Mouse (Mus musculus): ENCODE results near the gene Tom1l2. TPM values are rescaled to one million over a fixed set of nuclear protein-coding genes. Genes with fewer than 3 reads are reported as not detected.
A peak's percentile ranks its signal among the peaks of the same experiment; 100 is the strongest.

The Tom1l2 gene
- total and polyA plus RNA-seq, 2 experiments from 2014 or later = 49.4 to 120 TPM

DNA sequence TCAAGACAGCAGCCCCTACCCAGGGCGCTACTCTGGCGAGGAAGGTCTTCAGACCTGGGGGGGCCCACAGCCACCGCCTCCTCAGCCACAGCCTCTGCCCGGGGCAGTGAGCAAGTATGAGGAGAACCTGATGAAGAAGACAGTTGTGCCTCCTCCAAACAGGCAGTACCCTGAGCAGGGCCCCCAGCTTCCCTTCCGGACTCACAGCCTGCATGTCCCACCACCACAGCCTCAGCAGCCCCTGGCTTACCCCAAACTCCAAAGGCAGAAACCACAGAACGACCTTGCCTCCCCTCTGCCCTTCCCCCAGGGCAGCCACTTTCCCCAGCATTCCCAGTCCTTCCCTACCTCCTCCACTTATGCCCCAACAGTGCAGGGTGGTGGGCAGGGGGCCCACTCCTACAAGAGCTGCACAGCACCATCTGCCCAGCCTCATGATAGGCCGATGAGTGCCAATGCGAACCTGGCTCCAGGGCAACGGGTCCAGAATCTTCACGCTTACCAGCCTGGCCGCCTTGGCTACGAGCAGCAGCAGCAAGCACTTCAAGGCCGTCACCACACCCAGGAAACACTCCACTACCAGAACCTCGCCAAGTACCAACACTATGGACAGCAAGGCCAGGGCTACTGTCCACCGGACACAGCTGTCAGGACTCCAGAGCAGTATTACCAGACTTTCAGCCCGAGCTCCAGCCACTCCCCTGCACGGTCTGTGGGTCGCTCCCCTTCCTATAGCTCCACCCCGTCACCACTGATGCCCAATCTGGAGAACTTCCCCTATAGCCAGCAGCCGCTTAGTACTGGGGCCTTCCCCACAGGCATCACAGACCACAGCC is 167.1 kb downstream of the Tom1l2 start:
- H3K4me3 ChIP-seq (ENCODE audit: low read depth, low read length) = no peak overlapping the region
- WGBS = 77% methylated on average over 20 of the region's 20 CpGs
- H3K9ac ChIP-seq (replicated peaks; ENCODE audit: low read length, poor library complexity, severe bottlenecking) = peak overlapping the region; percentile 52
- TF ChIP-seq CTCF (IDR thresholded peaks at IDR 0.05) = no peak
- DNase-seq (ENCODE audit: low spot score) (peak; percentile 85), ATAC-seq (ENCODE audit: low FRiP score) (peak; percentile 17; the same call in 1 of the 2 replicates)
- peaks cover 54% of the 10 kb centered on the region for H3K36me3 ChIP-seq (ENCODE audit: insufficient read depth, low read length)
- no peak overlapping the region for H3K4me2 ChIP-seq (ENCODE audit: low read depth, low read length, poor library complexity, severe bottlenecking)
- H3K9me3 ChIP-seq (ENCODE audit: low read length) = no peaks in the 10 kb centered on the region
- no peaks in the 10 kb centered on the region for H3K27me3 ChIP-seq (ENCODE audit: insufficient read depth, low read length)
- peak overlapping the region; percentile 74 for H3K27ac ChIP-seq (ENCODE audit: low read depth, low read length)
- H3K4me1 ChIP-seq (ENCODE audit: insufficient read depth, low read length) = peaks cover 34% of the 10 kb centered on the region; the same call in 1 of the 2 replicates

DNA sequence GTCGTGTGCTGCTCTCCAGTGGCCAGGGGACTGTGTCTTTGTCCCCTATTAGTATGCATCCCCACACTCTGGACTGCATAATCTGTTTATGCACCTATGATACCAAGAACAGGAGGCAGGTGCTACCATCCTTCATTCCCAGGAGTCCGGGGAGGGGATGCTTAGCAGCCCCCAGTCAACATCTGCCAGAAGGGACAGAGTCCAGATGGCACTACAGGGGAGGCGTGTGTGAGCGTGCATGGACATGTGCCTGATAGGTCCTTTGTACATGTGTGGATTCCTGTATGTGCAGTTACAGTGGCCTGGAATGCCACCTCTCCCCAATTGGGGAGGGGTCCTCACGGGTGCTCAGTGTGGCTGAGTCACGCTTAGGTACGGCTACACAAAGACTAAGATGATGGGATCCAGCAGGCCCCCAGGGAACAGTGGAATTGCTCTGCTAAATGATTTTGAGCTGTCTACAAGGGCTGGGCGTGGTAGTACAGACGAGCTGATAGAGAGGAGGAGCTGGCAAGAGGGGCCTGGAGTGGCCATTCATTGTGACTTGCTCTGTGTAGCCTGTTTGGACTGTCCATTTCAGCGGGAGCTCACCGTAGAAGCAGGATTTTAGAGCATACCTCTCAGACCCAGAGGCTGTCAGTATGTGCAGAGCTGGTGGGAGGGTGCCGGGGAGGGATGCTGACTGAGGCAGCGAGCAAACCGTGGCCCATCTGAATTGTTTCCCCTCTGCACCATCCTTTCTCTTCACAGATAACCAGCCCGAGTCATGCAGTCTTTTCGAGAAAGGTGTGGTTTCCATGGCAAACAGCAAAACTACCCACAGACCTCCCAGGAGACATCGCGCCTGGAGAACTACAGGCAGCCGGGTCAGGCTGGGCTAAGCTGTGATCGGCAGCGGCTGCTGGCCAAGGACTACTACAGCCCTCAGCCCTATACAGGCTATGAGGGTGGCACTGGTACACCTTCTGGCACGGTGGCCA is 168.1 kb downstream of the Tom1l2 start:
- peak overlapping the region; percentile 74 for H3K27ac ChIP-seq (ENCODE audit: low read depth, low read length)
- H3K9ac ChIP-seq (replicated peaks; ENCODE audit: low read length, poor library complexity, severe bottlenecking) = peak overlapping the region; percentile 52
- no peaks in the 10 kb centered on the region for H3K9me3 ChIP-seq (ENCODE audit: low read length)
- peaks cover 46% of the 10 kb centered on the region for H3K36me3 ChIP-seq (ENCODE audit: insufficient read depth, low read length)
- peak overlapping the region; percentile 18; the same call in 1 of the 2 replicates for H3K4me2 ChIP-seq (ENCODE audit: low read depth, low read length, poor library complexity, severe bottlenecking)
- no peaks in the 10 kb centered on the region for H3K27me3 ChIP-seq (ENCODE audit: insufficient read depth, low read length)
- DNase-seq (ENCODE audit: low spot score) = peak; percentile 62
- peaks cover 34% of the 10 kb centered on the region; the same call in 1 of the 2 replicates for H3K4me1 ChIP-seq (ENCODE audit: insufficient read depth, low read length)
- 15% methylated on average over 22 of the region's 22 CpGs for WGBS
- peak; percentile 31; the same call in 1 of the 2 replicates for ATAC-seq (ENCODE audit: low FRiP score)
- H3K4me3 ChIP-seq (ENCODE audit: low read depth, low read length) = no peak overlapping the region
- TF ChIP-seq CTCF (IDR thresholded peaks at IDR 0.05) = no peak

DNA sequence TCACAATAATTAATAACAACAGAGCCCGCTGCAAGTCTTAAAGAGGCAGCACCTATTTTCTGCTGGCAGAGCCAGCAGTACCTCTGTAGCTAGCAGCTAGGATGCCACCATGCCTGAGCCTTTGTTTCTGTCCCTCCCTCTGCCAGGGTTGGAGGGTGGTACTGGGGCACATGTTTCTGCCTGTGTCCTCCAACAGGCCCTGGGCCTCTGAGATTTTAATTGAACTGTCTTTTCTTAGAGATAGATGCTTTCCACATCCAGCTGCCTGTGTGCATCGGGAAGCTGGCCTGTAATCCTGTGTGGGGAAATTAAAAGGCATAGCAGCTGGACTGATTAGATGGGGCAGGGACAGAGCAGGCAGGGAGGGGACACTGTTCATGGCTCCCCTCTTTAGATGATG is 170.0 kb downstream of the Tom1l2 start:
- peak overlapping the region; percentile 62 for H3K27ac ChIP-seq (ENCODE audit: low read depth, low read length)
- H3K4me2 ChIP-seq (ENCODE audit: low read depth, low read length, poor library complexity, severe bottlenecking) = no peak overlapping the region
- WGBS = 27% methylated on average over 2 of the region's 2 CpGs
- no peak for TF ChIP-seq CTCF (IDR thresholded peaks at IDR 0.05)
- H3K9me3 ChIP-seq (ENCODE audit: low read length) = no peaks in the 10 kb centered on the region
- H3K4me3 ChIP-seq (ENCODE audit: low read depth, low read length) = no peak overlapping the region
- no peak overlapping the region for H3K9ac ChIP-seq (replicated peaks; ENCODE audit: low read length, poor library complexity, severe bottlenecking)
- peaks cover 27% of the 10 kb centered on the region for H3K36me3 ChIP-seq (ENCODE audit: insufficient read depth, low read length)
- no peaks in the 10 kb centered on the region for H3K27me3 ChIP-seq (ENCODE audit: insufficient read depth, low read length)
- ATAC-seq (ENCODE audit: low FRiP score) (no peak), DNase-seq (ENCODE audit: low spot score) (no peak)
- peaks cover 45% of the 10 kb centered on the region; the same call in 1 of the 2 replicates for H3K4me1 ChIP-seq (ENCODE audit: insufficient read depth, low read length)

DNA sequence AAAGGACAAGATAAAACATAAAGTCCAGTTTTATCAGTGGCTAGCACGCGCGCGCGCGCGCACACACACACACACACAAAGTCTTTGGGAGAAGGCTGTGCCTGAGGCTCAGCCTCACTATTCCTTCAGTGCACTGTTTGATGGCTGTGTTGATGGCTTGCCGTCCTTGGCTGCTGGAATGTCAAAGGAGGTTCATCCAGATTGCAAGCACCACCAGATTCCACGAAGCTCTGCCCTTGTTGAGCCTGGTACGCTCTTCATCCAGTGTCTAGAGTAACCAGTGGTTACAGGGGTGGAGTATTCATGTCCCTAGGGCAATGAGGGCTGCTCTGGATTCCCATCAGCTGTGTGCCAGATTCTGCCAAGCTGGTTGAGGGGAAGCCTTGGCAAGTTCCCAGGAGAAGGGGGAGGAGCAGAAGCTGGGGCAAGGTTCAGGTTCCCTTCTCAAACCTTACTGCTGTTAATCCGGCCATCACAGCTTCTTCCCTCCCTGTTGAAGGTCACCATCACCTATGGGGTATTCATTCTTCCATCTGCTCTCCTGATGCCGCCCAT is 170.5 kb downstream of the Tom1l2 start:
- peaks cover 49% of the 10 kb centered on the region; the same call in 1 of the 2 replicates for H3K4me1 ChIP-seq (ENCODE audit: insufficient read depth, low read length)
- ATAC-seq (ENCODE audit: low FRiP score) (no peak), DNase-seq (ENCODE audit: low spot score) (peak; percentile 71)
- H3K27me3 ChIP-seq (ENCODE audit: insufficient read depth, low read length) = no peaks in the 10 kb centered on the region
- H3K4me3 ChIP-seq (ENCODE audit: low read depth, low read length) = no peak overlapping the region
- H3K9me3 ChIP-seq (ENCODE audit: low read length) = no peaks in the 10 kb centered on the region
- no peak overlapping the region for H3K9ac ChIP-seq (replicated peaks; ENCODE audit: low read length, poor library complexity, severe bottlenecking)
- H3K27ac ChIP-seq (ENCODE audit: low read depth, low read length) = peak overlapping the region; percentile 62
- H3K4me2 ChIP-seq (ENCODE audit: low read depth, low read length, poor library complexity, severe bottlenecking) = no peak overlapping the region
- no peak for TF ChIP-seq CTCF (IDR thresholded peaks at IDR 0.05)
- peaks cover 22% of the 10 kb centered on the region for H3K36me3 ChIP-seq (ENCODE audit: insufficient read depth, low read length)
- 67% methylated on average over 12 of the region's 12 CpGs for WGBS

DNA sequence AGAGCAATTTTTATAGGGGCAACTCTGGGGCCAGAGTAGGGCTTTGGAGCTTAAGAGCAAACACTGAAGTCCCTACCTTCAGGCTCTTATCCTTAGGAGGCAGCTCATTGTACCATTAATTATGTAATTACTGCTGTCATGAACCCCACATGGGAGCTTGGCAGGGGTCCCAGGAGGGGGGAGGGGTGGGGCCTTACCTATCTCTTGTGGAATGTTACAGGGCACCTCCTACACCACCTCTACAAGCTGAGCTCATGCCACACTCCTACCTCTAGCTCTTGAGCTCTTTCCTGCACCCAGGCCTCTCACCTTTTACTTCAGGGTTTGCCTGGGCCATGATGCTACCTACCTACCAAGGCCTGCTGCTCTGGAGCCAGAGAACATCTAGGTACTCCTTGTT is 174.2 kb downstream of the Tom1l2 start:
- H3K4me3 ChIP-seq (ENCODE audit: low read depth, low read length) = no peak overlapping the region
- H3K4me2 ChIP-seq (ENCODE audit: low read depth, low read length, poor library complexity, severe bottlenecking) = no peak overlapping the region
- ATAC-seq (ENCODE audit: low FRiP score) (no peak), DNase-seq (ENCODE audit: low spot score) (no peak)
- H3K9me3 ChIP-seq (ENCODE audit: low read length) = no peaks in the 10 kb centered on the region
- TF ChIP-seq CTCF (IDR thresholded peaks at IDR 0.05) = no peak
- no peak overlapping the region for H3K9ac ChIP-seq (replicated peaks; ENCODE audit: low read length, poor library complexity, severe bottlenecking)
- H3K27ac ChIP-seq (ENCODE audit: low read depth, low read length) = peak overlapping the region; percentile 99; the same call in 1 of the 2 replicates
- peaks cover 2% of the 10 kb centered on the region; the same call in 1 of the 2 replicates for H3K36me3 ChIP-seq (ENCODE audit: insufficient read depth, low read length)
- H3K27me3 ChIP-seq (ENCODE audit: insufficient read depth, low read length) = no peaks in the 10 kb centered on the region
- H3K4me1 ChIP-seq (ENCODE audit: insufficient read depth, low read length) = peaks cover 36% of the 10 kb centered on the region; the same call in 1 of the 2 replicates

Data from midbrain, postnatal 0 days (tissue).